Mouse (Mus musculus): ENCODE measurements around the gene Gm3336. TPM values are rescaled to one million over a fixed set of nuclear protein-coding genes. Genes with fewer than 3 reads are reported as not detected.

Gene Gm3336
- total RNA-seq, 2 experiments from 2014 or later, result not detected

- DNase-seq (ENCODE audit: low spot score in 2 of 2), result no peak
These were observed 28.3 kb downstream of the Gm3336 start for GRCm38 (mm10) chr8:70746676-70747075.

GRCm38 (mm10) chr8:70747211-70747890 lies 29.0 kb downstream of the Gm3336 start:
- no peak for DNase-seq (ENCODE audit: low spot score in 2 of 2)

- DNase-seq (ENCODE audit: low spot score in 2 of 2), result no peak
These were observed 30.1 kb downstream of the Gm3336 start for GRCm38 (mm10) chr8:70748246-70749096.

- DNase-seq (ENCODE audit: low spot score in 2 of 2), result no peak
These were observed 30.8 kb downstream of the Gm3336 start for GRCm38 (mm10) chr8:70749097-70749674.

- no peak for DNase-seq (ENCODE audit: low spot score in 2 of 2)
These were observed 31.9 kb downstream of the Gm3336 start for GRCm38 (mm10) chr8:70750128-70750680.

- peak; percentile 74 to 82 for DNase-seq (ENCODE audit: low spot score in 2 of 2)
These were observed 33.8 kb downstream of the Gm3336 start for GRCm38 (mm10) chr8:70752000-70752764.

- DNase-seq (ENCODE audit: low spot score in 2 of 2), result peak; percentile 72 to 75
These were observed 34.8 kb downstream of the Gm3336 start for GRCm38 (mm10) chr8:70753151-70753550.

GRCm38 (mm10) chr8:70754043-70754870 lies 35.9 kb downstream of the Gm3336 start, which contains the start of gene Rab3a:
Rab3a (plus strand) TSS chr8:70754679.
- DNase-seq (ENCODE audit: low spot score in 2 of 2), result peak; percentile 92 to 98

- peak; percentile 79 for DNase-seq (ENCODE audit: low spot score in 2 of 2)
These were observed 36.7 kb downstream of the Gm3336 start for GRCm38 (mm10) chr8:70754871-70755660.

GRCm38 (mm10) chr8:70755661-70756475 lies 37.5 kb downstream of the Gm3336 start:
- peak in 1 of 2 experiments; percentile 6 for DNase-seq (ENCODE audit: low spot score in 2 of 2)

- DNase-seq (ENCODE audit: low spot score in 2 of 2), result no peak
These were observed 38.2 kb downstream of the Gm3336 start for GRCm38 (mm10) chr8:70756476-70757040.

GRCm38 (mm10) chr8:70757523-70758307 lies 39.4 kb downstream of the Gm3336 start:
- DNase-seq (ENCODE audit: low spot score in 2 of 2), result peak in 1 of 2 experiments; percentile 45

GRCm38 (mm10) chr8:70758308-70758615 lies 39.9 kb downstream of the Gm3336 start:
- DNase-seq (ENCODE audit: low spot score in 2 of 2), result peak; percentile 75 to 82

- DNase-seq (ENCODE audit: low spot score in 2 of 2), result peak in 1 of 2 experiments; percentile 45
These were observed 40.5 kb downstream of the Gm3336 start for GRCm38 (mm10) chr8:70758616-70759561.

- DNase-seq (ENCODE audit: low spot score in 2 of 2), result no peak
These were observed 42.0 kb downstream of the Gm3336 start for GRCm38 (mm10) chr8:70760350-70760749.

All from layer of hippocampus, postnatal 14 days (tissue).